Mouse (Mus musculus) olfactory bulb, adult 2 months (tissue): ENCODE measurements around the gene Cpz.

Experiments used
- CTCF ChIP-seq: fragments of 200-500 bp; IDR thresholded peaks from 2 replicates; pipeline ENCODE4 v1.5.1; 2012; ENCODE audit warnings: low read depth, mild to moderate bottlenecking, low read length, moderate library complexity; ENCODE audit not compliant: insufficient read depth
- POLR2A ChIP-seq: fragments of 200-500 bp; IDR thresholded peaks from 2 replicates; pipeline ENCODE4 v1.6.1; 2012; ENCODE audit warnings: mild to moderate bottlenecking, low read depth, low read length, moderate library complexity; ENCODE audit not compliant: insufficient read depth

DNA sequence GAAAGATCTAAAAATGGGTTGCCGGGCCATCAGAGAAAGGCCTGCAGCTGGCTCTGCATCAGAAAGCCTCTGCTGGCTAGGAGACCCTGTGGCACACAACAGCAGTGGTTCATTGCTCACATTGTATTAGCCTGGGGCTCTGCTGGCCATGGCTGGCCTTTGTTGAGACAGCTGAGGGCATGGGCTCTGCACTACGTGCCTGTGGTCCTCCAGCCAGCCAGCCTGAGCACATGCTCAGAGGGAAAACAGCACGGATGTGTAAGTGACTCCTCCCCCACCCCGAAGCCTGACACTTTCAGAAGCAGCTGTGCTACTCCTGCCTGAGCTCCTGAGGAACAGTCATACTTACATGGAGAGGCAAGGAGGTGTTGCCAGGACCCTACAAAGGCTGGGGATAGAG, 46.0 kb downstream of the Cpz start:
- no peak for TF ChIP-seq POLR2A
- TF ChIP-seq CTCF = no peak
